Mouse (Mus musculus): ENCODE data around the gene Casq2.
A peak's percentile ranks its signal among the peaks of the same experiment; 100 is the strongest.

Casq2 gene

DNA sequence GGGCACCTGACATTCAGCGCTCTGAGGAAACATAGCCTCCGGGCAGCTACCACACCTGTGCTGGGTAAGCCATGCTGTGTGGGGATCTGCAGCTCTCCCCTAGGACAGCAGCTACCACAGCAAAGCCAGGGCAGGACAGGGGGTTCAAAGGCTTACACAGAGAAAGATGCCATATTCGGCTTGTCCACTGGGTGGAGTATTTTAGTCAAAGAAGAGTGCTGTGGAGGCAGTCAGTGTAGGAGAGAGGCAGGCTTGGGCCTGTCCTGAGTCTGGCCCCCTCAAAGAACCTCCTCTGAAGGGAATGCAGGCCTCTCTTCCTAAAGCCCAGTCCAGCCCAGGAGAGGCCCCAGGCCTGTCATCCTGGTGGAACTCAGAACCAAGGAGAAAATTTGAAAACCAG, 4.4 kb upstream of the Casq2 start:
- peak; percentile 81 for DNase-seq (ENCODE audit: extremely low spot score)

DNA sequence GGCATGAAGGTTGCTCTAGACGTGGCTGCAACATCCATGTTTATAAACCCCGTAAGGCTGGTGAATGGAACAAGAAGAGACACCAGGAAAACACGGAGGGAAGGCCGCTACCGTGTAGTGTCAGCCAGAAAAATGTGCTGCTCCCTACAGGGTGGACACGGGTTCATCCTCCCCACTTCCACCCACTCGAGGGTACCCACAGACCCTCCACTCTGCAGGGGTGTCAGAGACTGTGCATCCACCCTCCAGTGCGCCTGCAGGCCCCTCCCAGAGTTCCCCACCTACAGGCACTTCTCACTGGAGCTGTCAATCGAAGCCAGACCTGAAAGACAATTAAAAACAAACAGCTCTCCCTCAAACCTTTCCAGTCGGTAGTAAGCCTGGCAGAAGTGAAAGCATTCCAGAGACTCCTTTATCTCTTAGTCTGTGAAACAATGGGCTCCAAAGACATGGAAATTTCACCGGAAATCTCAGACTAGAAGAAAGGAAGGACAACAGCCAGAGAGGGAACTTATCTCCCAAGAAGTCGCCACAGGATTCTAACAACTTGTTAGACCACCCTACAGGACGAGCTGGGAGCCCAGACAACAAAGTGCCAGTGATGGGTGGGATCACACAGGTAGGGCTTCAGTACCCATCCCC, 2.5 kb upstream of the Casq2 start:
- DNase-seq (ENCODE audit: extremely low spot score) = no peak

- no peak for DNase-seq (ENCODE audit: extremely low spot score)
Observed at GRCm38 (mm10) chr3:102084833-102085491, 1.3 kb upstream of the Casq2 start.

DNA sequence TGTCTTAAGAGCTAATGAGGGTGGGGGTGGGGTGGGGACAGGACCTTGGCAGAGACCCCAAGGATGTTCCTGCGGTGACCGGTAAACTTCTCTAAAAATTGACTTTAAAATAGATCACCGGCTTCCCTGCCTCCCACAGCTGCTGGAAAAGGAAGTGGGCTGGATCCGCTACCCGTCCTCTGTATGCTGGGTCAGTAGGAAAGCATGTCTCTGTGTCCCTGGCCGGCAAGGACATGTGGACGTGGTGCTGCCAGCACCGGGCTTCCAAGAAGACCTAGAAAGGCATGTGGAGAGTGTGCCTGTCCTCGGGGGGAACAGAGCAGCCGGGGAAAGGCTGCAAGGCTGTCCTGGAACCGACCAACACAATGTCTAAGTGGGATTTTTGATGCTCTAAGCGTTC, 496 bp upstream of the Casq2 start:
- no peak for DNase-seq (ENCODE audit: extremely low spot score)

- no peak for DNase-seq (ENCODE audit: extremely low spot score)
Observed at GRCm38 (mm10) chr3:102094841-102095240, 8.6 kb downstream of the Casq2 start.

DNA sequence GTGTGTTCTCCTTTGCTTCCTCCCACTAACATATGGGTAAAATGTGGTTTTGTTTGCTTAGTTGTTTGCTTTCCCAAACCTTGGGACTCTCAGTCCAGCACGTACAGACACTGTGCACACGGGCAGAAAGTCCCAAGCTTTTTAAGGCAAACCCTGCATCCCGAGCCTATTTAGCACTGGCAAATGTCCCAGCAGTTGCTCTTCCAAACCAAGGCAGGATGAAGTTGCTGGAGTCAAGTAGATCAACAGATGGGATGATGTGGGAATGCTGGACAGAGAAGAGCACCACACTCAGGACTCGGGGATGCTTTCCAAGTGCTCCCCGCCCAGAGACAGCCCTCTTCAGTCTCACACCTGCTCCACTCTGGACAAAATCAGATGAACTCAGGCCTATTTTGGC, 9.2 kb downstream of the Casq2 start:
- no peak for DNase-seq (ENCODE audit: extremely low spot score)

DNA sequence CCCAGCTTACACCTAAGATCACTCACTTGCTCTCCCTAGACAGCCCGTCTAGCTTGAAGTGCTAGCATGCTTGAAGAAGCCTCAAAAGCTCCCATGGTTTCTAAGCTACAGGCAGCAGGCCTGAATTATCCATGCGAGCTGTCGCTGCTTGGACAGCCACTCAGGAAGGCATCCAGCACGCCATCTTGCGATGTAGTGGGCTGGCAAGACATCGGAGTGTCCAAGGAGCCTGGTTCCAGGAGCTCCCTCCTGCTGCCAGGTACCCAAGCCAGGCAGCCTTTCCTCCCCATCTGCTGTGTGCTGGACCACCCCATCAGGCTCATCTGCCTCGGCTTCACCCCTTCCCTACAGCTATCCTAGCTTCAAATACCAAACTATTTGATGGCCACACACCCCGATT, 10.2 kb downstream of the Casq2 start:
- DNase-seq (ENCODE audit: extremely low spot score) = no peak

DNA sequence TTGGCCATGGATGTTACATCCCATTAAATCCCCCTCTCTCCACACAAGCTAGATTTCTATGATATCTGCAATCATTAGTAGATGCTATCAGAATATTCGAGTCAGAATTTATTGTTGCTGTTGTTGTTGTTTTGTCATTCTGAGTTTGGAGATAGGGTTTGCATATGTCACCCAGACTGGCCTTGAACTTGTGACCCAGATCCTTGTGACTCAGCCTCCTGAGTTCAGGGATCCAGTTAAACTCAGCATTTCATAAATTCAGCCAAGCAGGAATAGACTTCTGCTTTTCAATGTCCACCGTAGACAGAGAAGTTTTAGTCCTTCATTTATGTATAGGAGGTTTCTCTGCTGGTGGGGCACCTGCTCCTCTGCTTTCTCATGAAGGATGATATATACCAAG, 10.8 kb downstream of the Casq2 start:
- DNase-seq (ENCODE audit: extremely low spot score) = no peak

DNA sequence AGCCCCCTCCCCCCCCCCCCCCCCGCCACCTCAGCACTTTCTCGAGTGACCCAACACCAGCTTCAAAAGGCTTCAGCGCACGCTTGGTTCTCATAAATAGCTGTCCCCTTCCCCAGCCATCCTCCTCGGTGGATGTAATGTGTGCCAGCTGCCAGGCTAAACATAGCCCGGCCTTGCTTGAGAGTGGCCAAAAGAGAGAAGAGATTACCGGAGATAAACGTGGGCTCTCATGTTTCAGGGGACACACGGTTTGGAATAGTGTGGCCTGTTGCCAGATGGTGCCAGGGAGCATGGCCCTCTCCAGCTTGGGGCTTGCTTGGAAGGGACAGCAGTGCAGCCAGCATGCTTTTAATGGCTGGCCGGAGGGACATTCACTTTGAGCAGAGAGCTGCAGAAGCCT, 13.0 kb downstream of the Casq2 start:
- no peak for DNase-seq (ENCODE audit: extremely low spot score)

GRCm38 (mm10) chr3:102099793-102100192, 13.6 kb downstream of the Casq2 start:
- DNase-seq (ENCODE audit: extremely low spot score) = no peak

DNA sequence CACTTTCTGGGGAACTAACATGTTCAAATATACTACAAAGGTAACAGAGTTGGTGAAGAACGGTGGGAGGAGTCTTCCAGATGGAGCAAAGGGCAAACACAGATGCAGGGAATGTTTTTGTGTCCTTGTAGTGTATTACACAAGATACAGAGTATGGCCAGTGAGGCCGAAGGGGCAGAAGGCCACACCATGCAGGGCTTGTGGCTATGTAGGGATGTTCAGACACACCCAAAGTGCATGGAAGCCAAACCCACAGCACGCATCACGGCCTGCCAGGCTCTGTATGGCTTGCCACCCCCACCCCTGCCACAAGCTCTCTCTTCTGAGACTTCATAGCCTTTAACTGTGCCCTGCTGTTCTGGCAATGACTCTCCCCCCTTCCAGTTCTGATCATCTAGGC, 15.2 kb downstream of the Casq2 start:
- no peak for DNase-seq (ENCODE audit: extremely low spot score)

- DNase-seq (ENCODE audit: extremely low spot score) = no peak
Observed at GRCm38 (mm10) chr3:102103811-102104565, 17.8 kb downstream of the Casq2 start.

DNA sequence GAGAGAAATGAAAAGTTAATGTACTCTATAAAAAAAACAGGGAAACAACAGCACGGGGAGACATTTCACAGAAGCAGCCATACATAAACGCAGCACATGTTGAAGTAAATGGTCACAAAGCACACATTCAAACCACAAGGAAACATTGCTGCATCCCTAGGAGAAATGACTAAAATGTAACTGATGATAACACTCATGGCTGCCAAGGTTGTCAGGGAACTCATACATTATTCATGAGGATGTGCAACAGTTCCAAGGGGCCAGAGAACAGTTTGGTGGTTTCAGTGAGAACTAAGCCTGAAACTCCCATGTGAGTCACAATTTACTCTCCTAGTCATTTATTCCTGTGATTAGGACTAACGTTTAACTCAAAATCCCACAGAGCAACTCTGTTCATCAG, 22.0 kb downstream of the Casq2 start:
- DNase-seq (ENCODE audit: extremely low spot score) = no peak

DNA sequence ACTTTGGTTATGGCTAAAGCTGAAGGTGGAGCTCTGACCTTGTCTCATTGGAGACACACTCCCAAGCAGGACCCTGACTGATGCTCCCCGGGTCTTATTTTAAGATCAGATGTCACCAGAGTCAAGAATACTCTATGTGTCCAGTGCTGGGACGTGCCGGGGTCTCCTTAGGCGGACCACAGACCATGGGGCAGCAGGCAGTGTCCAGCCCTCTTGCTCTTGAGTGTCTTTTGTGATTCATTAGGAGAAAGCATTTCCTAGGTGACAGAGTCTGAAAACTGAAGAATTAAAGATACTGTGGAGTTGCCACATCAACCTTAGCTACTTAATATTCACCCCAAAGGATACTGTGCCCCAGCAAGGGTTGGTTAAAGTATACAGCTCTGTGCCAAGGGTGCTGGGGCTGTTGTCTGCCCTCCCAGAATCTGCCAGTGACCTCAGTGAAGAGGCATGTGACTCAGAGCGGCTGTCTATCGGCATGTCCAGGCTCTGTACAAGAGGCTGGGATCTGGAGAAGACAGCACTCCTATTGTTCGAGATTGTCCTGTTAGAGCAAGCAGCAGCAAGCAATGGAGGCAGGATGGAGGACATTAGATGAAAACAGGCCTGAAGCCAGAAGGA, 25.9 kb downstream of the Casq2 start:
- no peak for DNase-seq (ENCODE audit: extremely low spot score)

DNA sequence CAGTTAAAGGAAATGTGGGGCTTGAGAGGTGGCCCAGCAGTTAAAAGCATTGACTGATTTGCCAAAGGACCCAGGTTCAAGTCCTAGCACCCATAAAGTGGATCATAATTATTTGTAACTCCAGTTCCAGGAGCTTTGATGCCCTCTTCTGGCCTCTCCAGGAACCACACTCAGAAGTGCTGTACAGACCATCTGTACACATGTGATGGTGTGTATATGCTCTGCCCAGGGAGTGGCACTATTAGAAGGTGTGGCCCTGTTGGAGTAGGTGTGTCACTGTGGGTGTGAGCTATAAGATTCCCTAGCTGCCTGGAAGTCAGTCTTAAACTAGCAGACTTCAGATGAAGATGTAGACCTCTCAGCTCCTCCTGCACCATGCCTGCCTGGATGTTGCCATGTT, 34.7 kb downstream of the Casq2 start:
- no peak for DNase-seq (ENCODE audit: extremely low spot score)

GRCm38 (mm10) chr3:102122046-102122445, 35.8 kb downstream of the Casq2 start:
- DNase-seq (ENCODE audit: extremely low spot score) = no peak

DNA sequence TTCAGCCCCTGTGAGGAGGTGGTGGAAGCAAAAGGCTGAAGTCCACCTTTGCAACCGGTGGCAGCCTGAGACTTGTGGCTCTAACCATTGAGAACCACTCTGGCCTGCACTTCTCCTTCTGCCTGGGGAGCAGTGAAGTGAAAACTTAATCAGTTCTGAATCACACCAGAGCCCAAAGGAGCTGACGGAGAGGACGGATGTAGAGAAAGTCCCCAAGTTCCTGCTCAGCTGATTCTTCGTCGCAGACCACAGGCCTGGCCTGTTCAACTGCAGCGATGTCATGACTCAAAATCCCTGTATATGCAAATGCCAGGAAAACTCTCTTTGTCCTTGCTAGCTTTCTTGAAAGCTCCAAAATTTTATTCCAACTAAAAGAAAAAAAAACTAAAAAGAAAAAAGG, 37.4 kb downstream of the Casq2 start:
- no peak for DNase-seq (ENCODE audit: extremely low spot score)

GRCm38 (mm10) chr3:102125546-102125945, 39.3 kb downstream of the Casq2 start:
- DNase-seq (ENCODE audit: extremely low spot score) = no peak

DNA sequence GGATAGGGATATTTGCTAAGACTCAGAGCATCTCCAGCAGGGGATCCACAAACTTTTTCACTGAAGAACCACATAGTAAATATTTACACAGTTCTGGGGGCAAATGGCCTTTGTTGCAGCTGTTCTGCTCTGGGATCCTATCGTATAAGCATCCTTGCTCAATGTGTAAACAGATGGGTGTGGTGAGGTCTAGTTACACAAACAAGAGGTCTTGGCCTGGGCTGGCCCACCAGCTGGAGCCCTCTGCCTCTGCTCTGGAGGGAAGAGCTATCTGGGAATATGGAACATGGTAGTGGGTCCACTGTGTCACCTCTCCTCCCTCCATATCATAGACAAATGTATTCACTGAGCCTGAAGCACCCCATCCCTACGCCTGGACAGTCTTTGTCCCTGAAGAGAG, 40.9 kb downstream of the Casq2 start:
- no peak for DNase-seq (ENCODE audit: extremely low spot score)

DNA sequence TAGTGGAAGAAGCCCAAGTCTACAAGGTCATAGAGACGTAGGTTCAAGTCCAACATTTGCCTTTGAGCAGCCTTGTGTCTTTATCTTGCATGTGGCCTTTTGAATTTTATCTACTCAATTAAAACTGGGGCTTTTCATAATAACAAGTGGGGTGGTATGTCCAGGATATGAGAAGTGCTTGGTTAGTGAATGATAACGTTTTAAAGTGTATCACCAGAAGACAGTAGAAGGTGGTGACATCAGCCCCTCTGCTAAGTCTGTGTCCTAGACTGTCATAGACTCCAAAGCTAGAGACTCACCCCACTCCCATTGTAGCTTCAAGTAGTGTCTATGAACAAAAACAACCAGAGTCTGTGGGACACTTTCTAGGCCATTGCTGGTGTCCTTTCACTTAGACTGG, 42.0 kb downstream of the Casq2 start:
- no peak for DNase-seq (ENCODE audit: extremely low spot score)

- no peak for DNase-seq (ENCODE audit: extremely low spot score)
Observed at GRCm38 (mm10) chr3:102130478-102130877, 44.3 kb downstream of the Casq2 start.

DNA sequence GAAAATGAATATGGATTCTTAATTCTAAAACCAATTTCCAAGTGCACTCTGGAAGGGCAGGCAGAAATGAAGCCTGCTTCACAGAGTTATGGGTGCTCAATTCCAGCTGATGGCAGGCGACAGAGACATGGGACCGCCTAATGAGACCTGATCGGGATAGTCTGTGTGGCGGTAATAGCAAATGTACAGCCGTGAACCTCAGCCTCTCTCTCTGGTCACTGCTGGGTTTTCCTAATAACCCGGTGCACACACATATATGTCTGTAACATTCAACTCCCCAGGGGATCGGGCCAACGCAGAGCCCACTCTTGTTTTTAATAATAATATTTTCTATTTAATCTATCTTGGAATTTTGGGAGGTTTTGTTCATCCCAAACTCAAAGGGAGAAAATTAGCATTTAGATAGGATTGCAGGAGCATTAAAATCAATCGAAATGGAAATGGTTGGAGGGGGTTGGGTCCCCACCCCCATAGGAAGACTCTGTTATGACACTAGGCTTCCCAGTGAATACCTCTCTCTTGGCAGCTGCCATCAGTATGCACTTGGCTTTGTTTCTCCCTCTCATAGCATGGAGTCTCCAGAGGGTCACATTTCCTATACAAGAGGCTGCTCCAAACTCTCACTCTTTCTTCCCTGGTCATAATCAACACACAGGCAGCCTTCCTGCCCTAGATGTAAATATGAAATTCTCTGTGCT, 45.6 kb downstream of the Casq2 start:
- no peak for DNase-seq (ENCODE audit: extremely low spot score)
